Mouse (Mus musculus) stomach, postnatal 0 days (tissue): ENCODE data around the gene Mymx. TPM values are rescaled to one million over a fixed set of nuclear protein-coding genes. Genes with fewer than 3 reads are reported as not detected.
A peak's percentile ranks its signal among the peaks of the same experiment; 100 is the strongest.

Source experiments
- ATAC-seq: fragments of 200-750 bp; cut with Nextera tagmentation; 2 replicates; pipeline ENCODE4 v1.8.0; 2017; ENCODE audit not compliant: low FRiP score, low TSS enrichment
- DNase-seq: peaks from one replicate; pipeline ENCODE4 v3.0.0-alpha.2; 2016; ENCODE audit warnings: low spot score
- H3K27ac ChIP-seq: fragments of 300-500 bp; sonication (generic); replicated peaks from 2 replicates; pipeline ENCODE4 v1.5.1; 2014; ENCODE audit warnings: mild to moderate bottlenecking, control low read depth
- H3K27me3 ChIP-seq: fragments of 300-500 bp; sonication (generic); 2 replicates; pipeline ENCODE4 v1.6.1; 2014; ENCODE audit warnings: low read length; ENCODE audit not compliant: control insufficient read depth, insufficient read depth
- H3K36me3 ChIP-seq: fragments of 300-500 bp; sonication (generic); 2 replicates; pipeline ENCODE4 v1.6.1; 2014; ENCODE audit warnings: low read length, mixed read lengths; ENCODE audit not compliant: control insufficient read depth, insufficient read depth
- H3K4me1 ChIP-seq: fragments of 300-500 bp; sonication (generic); replicated peaks from 2 replicates; pipeline ENCODE4 v1.6.1; 2014; ENCODE audit warnings: antibody characterized with exemption; ENCODE audit not compliant: control insufficient read depth, insufficient read depth
- H3K4me2 ChIP-seq: fragments of 300-500 bp; sonication (generic); replicated peaks from 2 replicates; pipeline ENCODE4 v1.6.1; 2014; ENCODE audit warnings: low read depth, mild to moderate bottlenecking, control low read depth, moderate library complexity
- H3K4me3 ChIP-seq: fragments of 300-500 bp; sonication (generic); 2 replicates; pipeline ENCODE4 v1.5.1; 2014; ENCODE audit warnings: low read depth, low read length, control low read depth
- H3K9ac ChIP-seq: fragments of 300-500 bp; sonication (generic); 2 replicates; pipeline ENCODE4 v1.6.1; 2014; ENCODE audit warnings: mild to moderate bottlenecking, low read length, control low read depth, mixed read lengths
- H3K9me3 ChIP-seq: fragments of 300-500 bp; sonication (generic); 2 replicates; pipeline ENCODE4 v1.6.1; 2016; ENCODE audit warnings: low read length; ENCODE audit not compliant: control insufficient read depth
- CTCF ChIP-seq: IDR thresholded peaks from 2 replicates; pipeline ENCODE4 v1.5.1; 2016; ENCODE audit warnings: antibody characterized with exemption, low read depth, mild to moderate bottlenecking, moderate library complexity
- EP300 ChIP-seq: optimal IDR thresholded peaks from 2 replicates; pipeline ENCODE3; 2016; ENCODE audit warnings: antibody characterized with exemption
- WGBS: fragments of 180-500 bp; shearing (Covaris S2); extraction: QIAGEN DNeasy Blood & Tissue Kit; methylation state at CpG from one replicate; pipeline ENCODE4 v1.1.7; 2014; 5-methylcytosine and 5-hydroxymethylcytosine counted together
- polyA plus RNA-seq: library from polyadenylated mRNA; unstranded; fragments of >200 nt; fragmentation: Nextera tagmentation; extraction: Ambion mirVana; gene quantifications from 2 replicates; pipeline ENCODE4 v1.2.1, GENCODE M21; 2015

Mymx gene
- polyA plus RNA-seq, 1 experiment from 2014 or later: 1.2 TPM

DNA sequence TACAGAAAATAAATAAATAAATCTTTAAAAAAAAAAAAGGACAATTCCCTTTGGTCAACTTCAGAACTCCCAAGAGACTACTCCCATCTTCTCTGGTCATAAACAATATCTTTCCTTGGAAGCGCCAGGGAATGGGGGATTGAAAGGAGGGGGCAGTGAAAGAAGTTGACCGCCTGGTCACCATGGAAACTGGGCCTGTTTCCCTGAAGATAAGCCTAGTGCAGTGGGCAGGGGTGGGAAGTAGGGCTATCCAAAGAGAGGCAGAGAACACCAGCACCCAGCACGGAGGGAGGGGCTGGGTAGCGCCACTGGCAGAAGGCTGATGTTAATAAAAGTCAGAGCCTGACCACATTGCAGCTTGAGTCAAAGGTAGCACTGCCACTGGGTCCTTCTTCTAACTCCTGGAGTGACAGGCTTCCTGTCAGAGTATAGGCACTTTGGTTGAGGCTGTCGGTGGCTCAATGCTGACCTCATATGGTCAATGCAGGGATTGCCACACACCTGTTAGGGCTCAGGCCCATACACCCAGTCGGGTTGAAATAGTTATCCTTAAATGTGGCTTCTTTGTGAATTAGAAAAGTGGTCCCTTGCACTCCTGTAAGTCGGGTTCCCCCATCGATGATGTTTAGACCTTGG lies 50.0 kb downstream of the Mymx start:
- TF ChIP-seq EP300 (no peak), CTCF (peak; percentile 94)
- Histone ChIP-seq H3K36me3 (no peaks in the 10 kb centered on the region), H3K4me3 (no peak overlapping the region), H3K4me1 (peaks cover 3% of the 10 kb centered on the region; the same call in 1 of the 2 replicates), H3K9ac (no peak overlapping the region), H3K27ac (no peak overlapping the region), H3K9me3 (no peaks in the 10 kb centered on the region), H3K4me2 (no peak overlapping the region), H3K27me3 (no peaks in the 10 kb centered on the region; the same call in 1 of the 2 replicates)
- WGBS: 6% methylated on average over 8 of the region's 8 CpGs
- ATAC-seq (peak; percentile 62), DNase-seq (peak; percentile 82)

DNA sequence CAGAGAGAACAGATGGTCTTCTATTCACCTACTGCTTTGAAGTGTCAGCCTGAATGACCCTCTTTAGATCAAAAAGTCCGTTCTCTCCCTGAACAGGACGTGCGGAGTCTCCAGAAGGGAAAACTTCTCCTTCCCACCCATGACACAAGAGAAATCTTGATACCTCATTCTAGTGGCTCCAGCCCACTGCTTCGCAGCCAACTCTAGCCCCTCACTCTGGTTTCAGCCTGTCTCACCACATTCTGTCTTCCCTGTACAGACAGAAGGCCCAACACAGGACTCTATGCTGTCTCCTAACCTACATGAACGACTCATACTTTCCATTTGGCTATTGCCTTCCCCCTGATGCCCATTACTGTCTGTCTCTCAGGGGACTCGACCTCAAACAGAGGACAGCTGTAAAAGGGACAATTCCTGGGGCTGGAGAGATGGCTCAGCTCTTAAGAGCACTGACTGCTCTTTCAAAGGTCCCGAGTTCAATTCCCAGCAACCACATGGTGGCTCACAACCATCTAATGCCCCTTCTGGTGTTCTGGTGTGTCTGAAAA lies 50.6 kb downstream of the Mymx start:
- no peak overlapping the region for H3K4me2 ChIP-seq
- no peak for DNase-seq
- no peak overlapping the region for H3K27ac ChIP-seq
- WGBS: 62% methylated on average over 7 of the region's 7 CpGs
- H3K4me1 ChIP-seq: peaks cover 3% of the 10 kb centered on the region; the same call in 1 of the 2 replicates
- no peak overlapping the region for H3K9ac ChIP-seq
- H3K36me3 ChIP-seq: no peaks in the 10 kb centered on the region
- H3K9me3 ChIP-seq: no peaks in the 10 kb centered on the region
- ATAC-seq: no peak
- TF ChIP-seq EP300 (no peak), CTCF (no peak)
- no peak overlapping the region for H3K4me3 ChIP-seq
- no peaks in the 10 kb centered on the region; the same call in 1 of the 2 replicates for H3K27me3 ChIP-seq

Other genes with a start within 250 kb of the Mymx start
- 28.9 and 31.8 TPM in 2 replicates for gene Cdc5l, start 168.4 kb downstream of the Mymx start, polyA plus RNA-seq
- gene Spats1, start 126.7 kb downstream of the Mymx start, polyA plus RNA-seq: 0.24 and 0.25 TPM in 2 replicates
- 5.7 and 6.1 TPM in 2 replicates for gene Aars2, start 95.3 kb downstream of the Mymx start, polyA plus RNA-seq
- gene Tcte1, start 78.7 kb downstream of the Mymx start, polyA plus RNA-seq: 0.04 and 0.13 TPM in 2 replicates
- 0.41 and 0.63 TPM in 2 replicates for gene Tmem151b, start 52.4 kb downstream of the Mymx start, polyA plus RNA-seq
- gene Nfkbie, start 46.4 kb downstream of the Mymx start, polyA plus RNA-seq: 1.6 and 2.0 TPM in 2 replicates
- 72.7 and 76.8 TPM in 2 replicates for gene Slc35b2, start 38.2 kb downstream of the Mymx start, polyA plus RNA-seq
- 715 and 750 TPM in 2 replicates for gene Hsp90ab1, start 28.8 kb downstream of the Mymx start, polyA plus RNA-seq
- 49.4 and 55.3 TPM in 2 replicates for gene Slc29a1, start 2.5 kb downstream of the Mymx start, polyA plus RNA-seq
- gene Capn11, start 57.2 kb upstream of the Mymx start, polyA plus RNA-seq: 0.06 TPM in 2 replicates
- gene Mrpl14, start 84.2 kb upstream of the Mymx start, polyA plus RNA-seq: 163 TPM in 2 replicates
- 40.9 and 45.0 TPM in 2 replicates for gene Tmem63b, start 84.8 kb upstream of the Mymx start, polyA plus RNA-seq
- gene 1600014C23Rik, start 131.7 kb upstream of the Mymx start, polyA plus RNA-seq: not detected in 2 replicates